Mouse (Mus musculus): Measurements from ENCODE around the gene Asic4. TPM values are rescaled to one million over a fixed set of nuclear protein-coding genes. Genes with fewer than 3 reads are reported as not detected.

Asic4 gene
- polyA plus RNA-seq, 1 experiment from 2014 or later: 28.8 TPM

DNA sequence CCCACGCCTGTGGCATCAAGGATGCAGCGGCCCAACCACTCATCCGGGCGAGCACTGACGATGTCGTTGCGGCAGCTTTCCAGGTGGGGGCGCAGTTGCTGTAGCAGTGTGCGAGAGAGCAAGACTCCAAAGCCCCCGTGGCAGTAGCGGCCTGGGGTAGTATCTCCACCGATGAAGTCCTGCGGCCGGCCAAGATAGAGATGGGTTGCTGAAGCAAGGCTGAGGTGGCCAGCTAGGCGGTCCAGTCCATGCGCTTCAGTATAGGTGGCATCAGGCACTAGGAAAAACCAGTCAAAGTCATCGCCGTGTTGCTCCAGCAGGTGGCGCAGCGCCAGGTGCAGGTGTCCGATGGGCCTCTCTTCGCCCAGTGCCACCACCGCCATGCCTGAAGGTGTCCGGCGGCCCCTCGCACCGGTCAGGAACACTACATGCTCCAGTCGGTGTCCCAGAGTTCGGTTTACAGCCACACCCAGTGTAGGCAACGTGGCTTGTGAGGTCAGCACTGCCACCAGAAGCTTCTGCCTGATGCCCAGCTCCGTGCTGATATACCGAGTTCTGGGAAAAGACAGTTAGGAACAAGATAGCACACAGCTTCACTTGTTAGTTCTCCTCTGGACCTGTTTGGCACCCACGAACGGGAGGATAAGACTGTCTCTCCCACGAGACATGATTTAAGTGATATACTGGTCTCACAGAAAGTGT, 27.2 kb downstream of the Asic4 start:
- WGBS: 12% methylated on average over 35 of the region's 35 CpGs
- Histone ChIP-seq H3K27ac (replicated peaks) (no peak overlapping the region), H3K9ac (peak overlapping the region; percentile 92; the same call in 1 of the 2 replicates), H3K27me3 (peaks cover 14% of the 10 kb centered on the region), H3K9me3 (no peaks in the 10 kb centered on the region), H3K4me2 (peak overlapping the region; percentile 80), H3K36me3 (peaks cover 50% of the 10 kb centered on the region), H3K4me3 (peak overlapping the region; percentile 93), H3K4me1 (replicated peaks) (peaks cover 56% of the 10 kb centered on the region)
- peak; percentile 0; the same call in 1 of the 2 replicates for ATAC-seq (ENCODE audit: low read depth)

DNA sequence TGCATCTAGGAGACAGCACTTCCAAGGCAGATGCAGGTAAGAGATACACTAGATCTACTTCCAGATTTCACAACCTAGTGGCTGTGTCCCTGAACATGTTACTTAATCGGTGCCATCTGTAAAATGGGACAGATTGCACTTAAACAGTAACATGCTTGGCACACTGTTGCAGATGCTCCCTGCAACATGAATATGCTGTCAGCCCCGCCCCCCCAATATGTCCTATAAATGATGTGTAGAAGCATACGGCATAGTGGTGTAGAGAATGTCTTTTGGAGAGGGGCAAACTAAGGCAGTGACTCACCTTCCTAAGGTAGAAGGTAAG, 27.7 kb downstream of the Asic4 start:
- H3K27ac ChIP-seq (replicated peaks): no peak overlapping the region
- peaks cover 19% of the 10 kb centered on the region for H3K27me3 ChIP-seq
- peaks cover 50% of the 10 kb centered on the region for H3K36me3 ChIP-seq
- H3K4me1 ChIP-seq (replicated peaks): peaks cover 61% of the 10 kb centered on the region
- H3K4me2 ChIP-seq: peak overlapping the region; percentile 80
- no peak for ATAC-seq (ENCODE audit: low read depth)
- peak overlapping the region; percentile 92 for H3K9ac ChIP-seq
- WGBS: 54% methylated on average over 3 of the region's 3 CpGs
- peak overlapping the region; percentile 93 for H3K4me3 ChIP-seq
- no peaks in the 10 kb centered on the region for H3K9me3 ChIP-seq

DNA sequence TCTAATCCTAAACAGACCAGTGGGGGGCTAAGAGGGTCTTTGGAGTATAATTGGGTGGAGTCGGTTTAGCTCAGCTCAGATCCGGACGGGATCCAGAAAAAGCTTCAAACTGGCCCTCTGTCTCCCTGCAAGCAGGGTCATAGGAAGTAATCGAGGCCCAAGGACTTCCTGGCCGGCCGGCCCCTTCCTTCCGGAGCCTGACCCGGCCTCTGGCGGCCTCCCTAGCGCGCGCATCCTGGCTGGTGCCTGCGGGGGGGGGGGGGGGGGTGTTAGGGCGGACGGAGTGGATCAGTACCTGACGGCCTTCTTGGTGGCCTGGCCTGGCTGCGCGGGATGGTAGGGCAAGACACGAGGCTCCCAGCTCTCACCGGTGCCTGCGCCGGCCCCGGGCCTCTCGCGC, 28.3 kb downstream of the Asic4 start:
- no peak for ATAC-seq (ENCODE audit: low read depth)
- peaks cover 25% of the 10 kb centered on the region for H3K27me3 ChIP-seq
- H3K9me3 ChIP-seq: no peaks in the 10 kb centered on the region
- H3K4me2 ChIP-seq: peak overlapping the region; percentile 80
- peak overlapping the region; percentile 93 for H3K4me3 ChIP-seq
- 0% methylated on average over 11 of the region's 25 CpGs for WGBS
- H3K9ac ChIP-seq: peak overlapping the region; percentile 92
- H3K4me1 ChIP-seq (replicated peaks): peaks cover 60% of the 10 kb centered on the region
- peak overlapping the region; percentile 86 for H3K27ac ChIP-seq (replicated peaks)
- peaks cover 50% of the 10 kb centered on the region for H3K36me3 ChIP-seq

DNA sequence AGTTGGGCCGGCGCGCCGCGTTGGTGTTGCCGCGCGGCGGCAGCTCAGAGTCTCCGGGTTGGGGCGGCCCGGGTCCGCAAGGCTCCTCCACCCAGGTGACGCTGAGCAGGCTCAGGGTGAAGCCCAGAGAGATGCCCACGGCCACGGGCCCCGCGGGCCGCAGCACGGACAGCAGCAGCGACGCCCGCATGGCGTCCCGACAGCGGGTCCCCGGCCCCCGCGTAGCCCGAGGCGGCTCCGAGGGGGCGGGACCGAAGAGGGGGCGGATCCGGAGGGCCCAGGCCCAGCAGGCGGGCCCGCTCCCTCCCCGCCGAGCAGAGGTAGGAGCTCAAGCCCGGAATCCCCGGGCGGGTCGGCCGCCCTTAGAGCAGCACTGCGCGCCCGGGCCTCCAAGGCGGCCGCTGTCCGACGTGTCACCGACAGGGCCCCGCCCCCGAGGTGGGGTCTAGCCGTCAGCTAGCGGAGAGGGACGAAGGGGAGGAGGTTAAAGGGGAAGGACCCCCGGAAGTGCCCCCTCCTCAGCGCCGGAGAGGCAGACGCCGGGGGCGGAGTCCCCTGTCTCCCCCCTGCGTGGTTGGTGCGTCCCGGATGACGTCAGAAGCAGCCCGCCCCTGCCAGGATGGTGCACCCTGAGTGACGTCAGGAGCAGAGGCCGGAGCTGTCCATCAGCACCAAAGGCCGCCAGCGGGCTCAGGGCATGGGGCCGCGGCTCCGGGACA, 28.8 kb downstream of the Asic4 start, which contains the start of the genes Chpf and Tmem198:
Gene Chpf (minus strand): TSS at position 392 of the 719 bp plus-strand sequence.
Gene Tmem198 (plus strand): TSS at position 617 of the 719 bp plus-strand sequence.
- peak within 1 kb of the TSS; percentile 86 for H3K27ac ChIP-seq (replicated peaks)
- peaks cover 58% of the 10 kb centered on the region for H3K4me1 ChIP-seq (replicated peaks)
- peaks cover 30% of the 10 kb centered on the region for H3K27me3 ChIP-seq
- under 1% methylated on average over 60 of the region's 76 CpGs for WGBS
- H3K4me2 ChIP-seq: peak within 1 kb of the TSS; percentile 80
- H3K9me3 ChIP-seq: no peaks in the 10 kb centered on the region
- H3K9ac ChIP-seq: peak within 1 kb of the TSS; percentile 92
- peaks cover 48% of the 10 kb centered on the region for H3K36me3 ChIP-seq
- H3K4me3 ChIP-seq: peak within 1 kb of the TSS; percentile 93
- peak; percentile 89 for ATAC-seq (ENCODE audit: low read depth)

DNA sequence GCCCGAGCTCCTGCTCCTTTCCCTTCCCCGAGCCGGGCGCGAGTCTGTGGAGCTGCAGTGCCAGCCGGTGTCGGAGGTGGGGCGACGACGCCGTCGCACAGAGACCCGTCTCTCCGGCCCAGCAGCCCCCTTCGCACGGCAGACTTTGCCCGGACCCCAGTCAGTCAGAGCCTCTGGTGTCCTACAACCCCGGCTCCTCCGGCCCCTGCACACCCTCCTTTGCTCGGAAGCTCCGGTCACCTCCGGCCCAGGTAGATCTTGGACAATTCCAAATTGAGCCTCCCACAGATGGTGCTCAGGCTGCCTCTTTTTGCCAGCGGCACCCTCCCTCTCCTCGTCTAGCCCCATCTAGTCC, 29.4 kb downstream of the Asic4 start:
- H3K4me1 ChIP-seq (replicated peaks): peaks cover 53% of the 10 kb centered on the region
- H3K27ac ChIP-seq (replicated peaks): peak overlapping the region; percentile 86
- ATAC-seq (ENCODE audit: low read depth): no peak
- H3K9ac ChIP-seq: peak overlapping the region; percentile 92
- WGBS: 2% methylated on average over 24 of the region's 24 CpGs
- peak overlapping the region; percentile 80 for H3K4me2 ChIP-seq
- H3K36me3 ChIP-seq: peaks cover 48% of the 10 kb centered on the region
- H3K27me3 ChIP-seq: peaks cover 36% of the 10 kb centered on the region
- H3K4me3 ChIP-seq: peak overlapping the region; percentile 93
- H3K9me3 ChIP-seq: no peaks in the 10 kb centered on the region

DNA sequence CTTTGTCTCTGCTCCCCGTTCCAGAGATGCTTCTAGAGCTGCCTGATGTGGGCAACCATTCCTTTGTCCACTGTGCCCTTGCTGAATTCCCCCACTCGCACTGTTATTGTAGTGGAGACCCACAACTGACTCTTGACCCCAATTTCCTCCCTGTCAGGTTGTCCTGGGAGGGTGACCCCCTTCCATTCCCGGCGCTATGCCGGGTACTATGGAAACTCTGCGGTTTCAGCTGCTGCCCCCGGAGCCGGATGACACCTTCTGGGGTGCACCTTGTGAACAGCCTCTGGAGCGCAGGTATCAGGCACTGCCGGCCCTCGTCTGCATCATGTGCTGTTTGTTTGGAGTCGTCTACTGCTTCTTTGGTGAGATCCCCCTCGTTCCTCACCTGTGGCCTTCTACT, 29.8 kb downstream of the Asic4 start:
- H3K4me3 ChIP-seq: peak overlapping the region; percentile 93
- H3K4me2 ChIP-seq: peak overlapping the region; percentile 80
- H3K4me1 ChIP-seq (replicated peaks): peaks cover 52% of the 10 kb centered on the region
- ATAC-seq (ENCODE audit: low read depth): no peak
- H3K9me3 ChIP-seq: no peaks in the 10 kb centered on the region
- peaks cover 48% of the 10 kb centered on the region for H3K36me3 ChIP-seq
- 19% methylated on average over 13 of the region's 13 CpGs for WGBS
- H3K27ac ChIP-seq (replicated peaks): peak overlapping the region; percentile 86
- peaks cover 40% of the 10 kb centered on the region for H3K27me3 ChIP-seq
- peak overlapping the region; percentile 92 for H3K9ac ChIP-seq

DNA sequence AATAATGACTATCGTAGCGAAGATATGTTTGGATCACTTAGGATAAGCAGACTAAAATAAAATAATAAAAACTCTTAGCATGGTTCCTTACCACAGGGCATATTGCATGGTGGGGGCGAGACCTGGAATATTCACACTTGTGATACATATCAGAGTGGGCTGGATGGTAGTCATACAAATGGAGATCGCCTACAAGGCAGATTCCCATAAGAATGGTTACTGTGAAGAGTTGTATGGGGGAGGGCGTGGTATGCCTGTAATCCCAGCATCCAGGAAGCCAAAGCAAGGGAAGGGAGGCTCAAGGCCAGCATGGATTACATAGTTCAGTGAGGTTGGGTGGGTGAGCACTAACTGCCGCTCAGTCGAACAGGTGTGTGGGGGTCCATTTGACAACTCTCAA, 30.5 kb downstream of the Asic4 start:
- Histone ChIP-seq H3K27ac (replicated peaks) (no peak overlapping the region), H3K9ac (peak overlapping the region; percentile 92)

DNA sequence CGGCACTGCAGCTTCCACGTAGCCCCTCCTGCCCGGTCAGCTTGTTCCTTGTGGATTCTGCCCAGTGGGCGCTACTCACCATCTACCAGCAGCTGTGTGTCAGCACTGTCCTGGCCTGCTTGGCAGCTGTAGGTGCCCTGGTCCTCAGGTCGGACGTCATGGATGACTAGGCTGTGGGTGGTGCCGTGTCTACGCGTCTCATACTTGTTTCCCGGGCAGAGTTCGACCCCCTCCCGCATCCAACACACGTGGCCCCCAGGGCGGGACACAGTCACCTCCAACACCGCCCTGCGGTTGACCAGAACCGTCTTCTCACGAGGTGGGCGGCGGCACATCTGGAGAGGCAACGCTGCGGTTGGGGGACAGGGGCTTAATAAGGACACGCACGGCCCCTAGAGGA, 36.3 kb downstream of the Asic4 start:
- peaks cover 57% of the 10 kb centered on the region for H3K36me3 ChIP-seq
- ATAC-seq (ENCODE audit: low read depth): 0 out of 2 replicates have a peak, but pooled peaks have one; percentile 2
- peak overlapping the region; percentile 45; the same call in 1 of the 2 replicates for H3K4me3 ChIP-seq
- H3K4me1 ChIP-seq (replicated peaks): peaks cover 31% of the 10 kb centered on the region
- 6% methylated on average over 24 of the region's 24 CpGs for WGBS
- H3K27ac ChIP-seq (replicated peaks): no peak overlapping the region
- H3K9me3 ChIP-seq: no peaks in the 10 kb centered on the region
- H3K9ac ChIP-seq: no peak overlapping the region
- H3K27me3 ChIP-seq: peaks cover 88% of the 10 kb centered on the region
- H3K4me2 ChIP-seq: peak overlapping the region; percentile 82

More for the DNA sequence above, 30.5 kb downstream of the Asic4 start:
- 83% methylated on average over 7 of the region's 7 CpGs for WGBS
- peak overlapping the region; percentile 93 for H3K4me3 ChIP-seq
- H3K36me3 ChIP-seq: peaks cover 48% of the 10 kb centered on the region
- peak overlapping the region; percentile 80 for H3K4me2 ChIP-seq
- peaks cover 47% of the 10 kb centered on the region for H3K27me3 ChIP-seq
- ATAC-seq (ENCODE audit: low read depth): no peak
- no peaks in the 10 kb centered on the region for H3K9me3 ChIP-seq
- peaks cover 52% of the 10 kb centered on the region for H3K4me1 ChIP-seq (replicated peaks)

DNA sequence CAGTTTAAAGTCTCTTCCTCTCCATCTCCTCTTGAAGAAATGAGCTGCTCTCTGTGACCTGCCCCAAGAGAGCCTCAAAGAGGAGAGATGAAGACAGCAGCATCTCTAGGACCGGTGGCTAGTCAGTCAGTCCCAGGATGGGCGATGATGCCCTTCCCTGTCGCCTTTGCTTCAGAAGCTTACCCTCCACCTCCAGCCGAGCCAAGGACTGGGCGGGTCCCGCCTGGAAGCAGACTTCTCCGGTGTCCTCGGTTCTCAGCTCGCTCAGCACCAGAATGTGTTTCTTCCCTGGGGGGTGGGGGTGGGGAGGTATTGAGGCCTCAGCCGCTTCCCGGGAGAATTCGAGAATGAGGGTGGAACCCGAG, 36.8 kb downstream of the Asic4 start:
- peak overlapping the region; percentile 82 for H3K4me2 ChIP-seq
- peaks cover 57% of the 10 kb centered on the region for H3K36me3 ChIP-seq
- ATAC-seq (ENCODE audit: low read depth): no peak; the same call in 1 of the 2 replicates
- peak overlapping the region; percentile 45 for H3K4me3 ChIP-seq
- no peaks in the 10 kb centered on the region for H3K9me3 ChIP-seq
- H3K27ac ChIP-seq (replicated peaks): no peak overlapping the region
- WGBS: under 1% methylated on average over 13 of the region's 13 CpGs
- H3K4me1 ChIP-seq (replicated peaks): peaks cover 30% of the 10 kb centered on the region
- H3K9ac ChIP-seq: peak overlapping the region; percentile 62; the same call in 1 of the 2 replicates
- peaks cover 91% of the 10 kb centered on the region for H3K27me3 ChIP-seq

DNA sequence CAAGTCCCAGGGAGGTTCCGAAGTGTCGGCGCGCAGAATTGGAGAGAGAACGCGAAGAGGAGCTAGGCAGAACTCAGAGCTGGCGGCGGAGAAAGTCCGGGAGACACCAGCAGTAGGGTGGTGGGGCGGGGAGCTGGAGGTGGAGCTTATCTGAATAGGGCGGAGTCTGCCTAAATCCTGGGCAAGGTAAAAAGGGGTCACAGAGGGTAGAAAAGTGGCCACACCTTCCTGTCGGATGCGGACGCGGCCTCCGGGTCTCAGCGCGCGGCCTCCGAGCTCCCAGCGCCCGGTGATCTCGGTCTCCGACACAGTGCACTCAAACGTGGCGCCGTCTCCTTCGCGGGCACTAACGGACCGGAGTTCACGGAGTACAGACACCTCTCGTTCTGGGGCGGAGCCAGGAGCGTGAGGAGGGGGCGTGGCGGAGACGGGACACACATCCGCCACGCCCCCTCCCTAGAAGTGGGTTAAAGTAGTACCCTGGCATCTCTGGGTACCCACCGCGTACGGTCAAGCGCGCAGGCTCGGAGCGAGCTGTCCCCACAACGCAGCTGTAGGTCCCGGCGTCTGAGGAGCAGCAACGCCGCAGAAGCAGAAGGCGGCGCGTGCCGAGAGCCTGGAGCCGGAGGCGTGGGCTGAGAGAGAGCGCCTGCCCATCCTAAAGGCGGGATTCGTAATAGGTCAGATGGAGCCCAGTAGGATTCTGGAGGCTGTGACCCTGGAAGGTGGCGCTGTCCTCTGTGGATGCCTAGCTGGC, 37.3 kb downstream of the Asic4 start:
- WGBS: under 1% methylated on average over 62 of the region's 62 CpGs

DNA sequence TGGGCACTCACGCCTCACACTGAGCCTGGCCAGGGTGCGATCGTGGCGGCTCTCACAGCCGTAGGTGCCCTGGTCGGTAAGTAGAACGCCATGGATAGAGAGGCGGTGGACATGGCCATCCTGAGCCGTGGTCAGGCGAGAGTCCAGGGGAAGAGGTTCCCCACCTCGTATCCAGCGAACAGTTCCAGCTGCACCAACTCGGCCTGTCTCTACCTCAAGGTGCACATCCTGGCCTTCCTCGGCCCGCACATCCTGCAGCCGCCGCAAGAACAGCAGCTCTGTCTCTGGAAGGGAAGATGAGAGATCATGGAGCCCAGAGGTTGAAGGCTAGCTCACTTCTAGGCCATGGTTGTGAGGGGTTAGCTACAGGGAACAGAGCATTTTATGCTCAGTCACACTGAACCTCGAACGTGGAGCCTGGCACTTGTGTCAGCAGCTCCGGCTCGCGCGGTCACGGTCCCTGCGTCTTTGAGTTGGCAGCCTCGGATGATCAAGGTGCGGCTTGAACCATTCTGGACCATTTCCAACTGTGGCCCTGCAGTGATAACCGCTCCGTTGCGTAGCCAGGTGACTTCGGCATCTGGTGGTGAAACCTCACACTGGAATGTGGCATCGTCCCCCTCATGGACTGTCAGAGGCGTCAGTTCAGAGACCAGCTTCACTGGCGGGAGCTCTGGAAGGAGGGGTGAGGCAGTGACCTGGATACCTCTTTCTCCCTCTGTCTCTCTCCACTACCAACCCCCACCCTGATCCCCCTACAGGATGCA, 40.7 kb downstream of the Asic4 start:
- Histone ChIP-seq H3K27me3 (peaks cover 68% of the 10 kb centered on the region), H3K4me3 (no peak overlapping the region), H3K4me2 (no peak overlapping the region), H3K9me3 (no peaks in the 10 kb centered on the region), H3K9ac (no peak overlapping the region), H3K27ac (replicated peaks) (no peak overlapping the region), H3K36me3 (peaks cover 23% of the 10 kb centered on the region), H3K4me1 (replicated peaks) (peaks cover 28% of the 10 kb centered on the region)
- 87% methylated on average over 34 of the region's 34 CpGs for WGBS
- ATAC-seq (ENCODE audit: low read depth): no peak

More for the DNA sequence above, 37.3 kb downstream of the Asic4 start:
- H3K4me3 ChIP-seq: peak overlapping the region; percentile 45
- H3K4me2 ChIP-seq: peak overlapping the region; percentile 82
- H3K9me3 ChIP-seq: no peaks in the 10 kb centered on the region
- H3K27me3 ChIP-seq: peaks cover 91% of the 10 kb centered on the region
- peaks cover 55% of the 10 kb centered on the region for H3K36me3 ChIP-seq
- peak overlapping the region; percentile 62 for H3K9ac ChIP-seq
- peak; percentile 66 for ATAC-seq (ENCODE audit: low read depth)
- H3K27ac ChIP-seq (replicated peaks): no peak overlapping the region
- H3K4me1 ChIP-seq (replicated peaks): peaks cover 27% of the 10 kb centered on the region

All from neural tube, embryonic 13.5 days (tissue).